Mouse (Mus musculus) lung, adult 2 months (tissue): ENCODE data around the gene Dlg1.

Experiments used
- CTCF ChIP-seq: fragments of 200-500 bp; IDR thresholded peaks from 2 replicates; pipeline ENCODE4 v1.5.1; 2011; ENCODE audit warnings: mild to moderate bottlenecking, low read length, control low read depth; ENCODE audit not compliant: insufficient read depth
- POLR2A ChIP-seq: fragments of 200-500 bp; IDR thresholded peaks from 2 replicates; pipeline ENCODE4 v1.6.1; 2011; ENCODE audit warnings: low read depth, mild to moderate bottlenecking, control low read depth, low read length, borderline replicate concordance; ENCODE audit errors: extremely low read depth

- TF ChIP-seq CTCF = no peak
- no peak for TF ChIP-seq POLR2A
Measured at GRCm38 (mm10) chr16:31755053-31755452, 91.8 kb downstream of the Dlg1 start.
